Mouse (Mus musculus) ovary, adult 18-20 months (tissue): ENCODE data around the gene Nod1.

Experiments used
- DNase-seq: peaks from one replicate; pipeline ENCODE4 v3.0.0; 2022; ENCODE audit warnings: low spot score, mixed read lengths

Nod1 gene

DNA sequence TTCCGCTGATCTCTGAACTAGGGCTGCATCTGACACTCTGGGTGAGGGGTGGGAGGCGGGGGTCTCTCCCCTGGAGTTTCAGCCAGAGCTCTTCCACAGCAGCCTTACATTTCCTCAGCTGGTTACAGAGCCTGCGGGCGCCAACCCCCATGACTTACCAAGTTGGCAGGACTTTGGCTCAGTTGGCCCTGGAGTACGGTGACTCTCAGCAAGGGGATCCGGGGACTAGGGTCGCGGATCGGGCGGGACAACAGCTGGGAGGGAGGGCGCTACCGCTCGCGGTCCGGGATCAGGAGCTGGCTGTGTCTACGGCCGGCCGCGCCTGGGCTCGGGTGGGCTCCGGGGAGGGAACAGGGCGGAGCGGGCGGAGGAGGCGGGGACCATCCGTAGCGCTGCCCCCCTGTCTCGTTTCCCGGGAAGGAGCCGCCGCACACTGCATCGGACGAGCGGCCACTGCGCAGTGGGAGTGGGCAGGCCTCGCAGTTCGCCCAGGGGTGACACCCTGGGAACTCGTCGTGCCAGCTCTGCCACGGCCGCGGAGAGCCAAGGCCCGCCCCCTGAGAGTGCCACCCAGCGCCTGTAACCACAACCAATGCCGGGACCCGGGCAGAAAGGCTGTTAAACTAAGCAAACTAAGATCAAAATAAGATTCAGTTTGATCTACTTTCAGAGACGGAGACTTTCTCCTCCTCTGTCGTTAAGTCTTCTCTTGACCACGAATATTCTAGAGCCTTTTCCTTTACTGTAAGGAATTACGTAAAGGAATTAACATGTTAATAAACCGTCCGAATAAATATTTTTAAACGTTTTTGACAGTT lies at the start of gene Nod1:
Nod1 (minus strand) TSS at position 502 of the 818 bp plus-strand sequence.
- DNase-seq: peak; percentile 84

DNA sequence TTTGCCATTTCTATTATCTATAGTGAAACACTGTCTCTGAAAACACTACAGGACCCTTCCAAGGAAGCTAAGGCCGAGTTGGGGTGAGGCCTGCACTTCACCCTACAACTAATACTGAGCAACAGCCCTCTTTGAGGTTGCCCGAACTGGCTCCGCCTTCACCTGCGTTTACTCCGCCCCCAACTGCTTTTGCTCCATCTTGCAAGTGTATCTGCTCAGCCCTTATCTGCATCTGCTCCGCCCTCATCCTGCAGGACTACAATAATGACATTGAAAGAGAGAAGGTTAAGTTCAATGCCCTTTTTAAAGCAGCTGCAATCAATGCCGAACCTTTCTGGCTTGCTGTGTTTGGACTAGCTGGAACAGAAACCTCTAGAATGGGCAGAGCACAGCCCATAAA lies 49.4 kb upstream of the Nod1 start:
- DNase-seq: no peak

DNA sequence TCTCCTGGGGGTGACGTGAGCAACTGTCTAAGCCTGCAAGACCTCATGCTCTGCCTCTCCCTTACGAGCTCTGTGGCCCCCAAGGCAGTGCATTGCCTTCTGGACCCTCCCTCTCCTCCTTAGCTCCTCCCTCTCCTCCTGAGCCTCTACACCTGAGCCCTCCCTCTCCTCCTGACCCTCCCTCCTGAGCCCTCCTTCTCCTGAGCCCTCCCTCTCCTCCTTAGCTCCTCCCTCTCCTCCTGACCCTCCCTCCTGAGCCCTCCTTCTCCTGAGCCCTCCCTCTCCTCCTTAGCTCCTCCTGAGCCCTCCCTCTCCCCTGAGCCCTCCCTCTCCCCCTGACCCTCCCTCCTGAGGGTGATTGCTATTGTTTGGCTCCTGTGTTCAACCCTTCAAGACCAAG lies 46.0 kb upstream of the Nod1 start:
- DNase-seq: no peak

DNA sequence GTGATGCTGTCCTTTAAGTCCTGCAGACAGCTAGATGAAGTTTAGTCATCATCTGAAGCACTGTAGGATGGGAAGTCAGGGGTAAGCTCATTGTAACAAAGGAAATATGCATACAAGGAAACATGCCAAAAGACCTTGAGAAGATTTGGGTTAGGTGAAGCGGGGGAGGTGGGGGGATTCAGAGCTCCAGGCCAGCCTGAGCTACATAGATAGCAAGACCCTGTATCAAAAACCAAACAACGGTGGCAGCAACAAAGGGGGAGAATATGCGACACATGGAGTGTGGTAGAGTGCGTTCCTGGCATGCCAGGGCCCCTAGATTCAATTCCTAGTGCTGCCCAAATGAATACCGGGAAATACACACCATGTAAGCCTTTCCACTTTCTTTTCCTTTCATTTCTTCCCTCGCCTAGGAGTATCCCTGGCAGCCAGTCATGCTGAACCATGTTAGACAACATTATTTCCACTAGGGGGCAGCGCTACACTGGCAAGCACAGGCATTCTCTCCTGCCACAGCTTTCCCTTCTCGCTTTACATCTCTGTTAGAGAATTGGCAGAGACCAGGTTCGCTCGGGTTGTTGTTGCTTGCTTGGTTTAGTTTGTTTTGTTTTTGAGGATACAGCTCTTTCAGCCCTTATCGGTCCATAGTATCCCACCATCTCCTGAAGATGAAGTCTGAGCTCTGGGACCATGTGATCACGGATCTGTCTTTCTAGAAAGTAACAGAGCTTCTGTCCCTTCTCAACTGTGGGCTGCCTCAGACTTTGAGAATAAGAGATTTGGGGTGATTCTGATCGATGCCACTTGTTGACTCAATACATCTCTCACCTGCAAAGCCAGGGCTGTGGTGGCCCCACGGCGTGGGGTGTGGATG lies 44.5 kb upstream of the Nod1 start:
- peak; percentile 30 for DNase-seq

DNA sequence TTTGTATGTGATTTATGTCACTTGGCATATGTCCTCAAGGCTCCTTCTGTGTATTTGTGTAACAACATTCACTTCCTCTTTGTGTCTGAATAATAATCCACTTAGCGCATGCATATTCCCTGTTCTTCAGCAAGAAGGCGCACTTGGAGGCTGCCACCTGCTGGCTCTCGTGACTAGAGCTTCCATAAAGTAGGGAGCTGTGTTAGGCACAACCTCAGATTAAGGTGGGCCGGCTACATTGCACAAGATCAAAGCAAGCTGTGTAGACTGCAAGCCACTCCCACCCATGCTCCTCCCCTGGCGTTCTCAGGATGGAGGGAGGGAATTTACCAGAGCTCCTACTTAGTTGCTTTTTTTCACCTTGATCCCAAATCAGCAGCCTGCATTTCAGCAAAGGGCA lies 43.8 kb upstream of the Nod1 start:
- no peak for DNase-seq

DNA sequence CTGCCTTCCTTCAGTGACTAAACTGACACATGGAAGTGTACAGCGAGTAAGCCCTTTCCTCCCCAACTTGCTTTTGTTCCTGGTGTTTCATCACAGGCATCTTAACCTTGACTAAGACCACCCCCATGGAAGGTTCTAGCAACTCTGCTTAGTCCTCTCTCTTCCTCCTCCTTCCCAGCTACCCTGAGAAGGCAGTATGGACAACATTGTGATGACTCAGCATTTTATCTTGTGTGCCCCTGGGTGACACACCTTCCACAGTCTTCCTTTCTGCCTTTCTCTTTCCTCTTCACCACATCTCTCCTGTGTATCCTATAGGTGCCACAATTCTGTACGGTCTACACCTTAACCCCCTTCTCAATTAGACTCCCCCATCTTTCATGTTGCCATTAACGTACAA lies 41.8 kb upstream of the Nod1 start:
- no peak for DNase-seq

DNA sequence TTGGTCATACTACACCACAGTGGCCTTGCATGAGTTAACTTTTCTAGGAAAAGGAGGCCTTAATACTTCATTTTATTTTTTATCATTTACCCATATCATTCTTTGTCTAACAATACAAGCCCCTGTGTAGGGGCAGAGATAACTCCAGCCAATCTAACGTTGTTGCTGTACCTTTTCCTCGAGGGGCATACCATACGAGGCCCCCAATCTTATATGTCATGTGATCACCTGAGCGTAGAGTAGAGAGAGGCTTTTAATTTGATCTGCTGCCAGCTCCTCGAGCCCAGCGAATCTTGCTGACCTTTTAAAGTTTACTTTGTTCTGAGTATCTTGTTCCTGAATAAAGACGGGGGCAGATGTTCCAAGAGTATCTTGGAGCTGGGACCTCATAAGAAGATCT lies 40.1 kb upstream of the Nod1 start:
- DNase-seq: no peak

DNA sequence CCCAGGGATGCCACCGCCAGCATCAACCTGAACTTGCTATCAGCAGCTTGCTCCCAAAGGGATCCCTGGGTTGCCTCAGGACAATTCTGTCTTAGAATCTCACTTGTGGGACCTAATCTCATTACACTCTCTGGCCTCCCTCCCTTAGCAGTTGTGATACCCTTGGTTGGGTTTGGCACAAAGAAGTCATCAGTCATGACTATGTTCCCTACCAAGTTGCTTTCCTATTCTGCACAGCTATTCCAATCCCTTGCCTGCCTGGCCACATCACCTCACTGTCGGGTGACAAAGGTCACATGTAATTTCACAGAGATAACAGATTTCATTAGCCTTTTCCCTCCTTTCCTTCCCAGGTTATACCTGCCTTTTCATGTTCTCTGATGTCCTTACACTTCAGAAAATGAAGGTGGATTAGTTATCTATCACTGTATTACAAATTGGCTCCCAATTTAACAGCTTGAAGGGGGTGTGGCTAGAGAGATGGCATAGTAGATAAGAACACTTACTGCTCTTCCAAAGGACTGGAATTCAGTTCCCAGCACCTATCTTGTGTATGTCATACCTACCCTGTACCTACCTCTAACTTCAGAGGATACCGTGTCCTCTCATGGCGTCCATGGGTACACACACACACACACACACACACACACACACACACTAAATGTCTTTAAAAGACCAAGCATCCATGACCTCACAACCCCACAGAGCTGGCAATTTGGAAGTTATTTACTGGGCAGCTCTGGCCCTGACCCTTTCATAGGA lies 38.1 kb upstream of the Nod1 start:
- DNase-seq: no peak

DNA sequence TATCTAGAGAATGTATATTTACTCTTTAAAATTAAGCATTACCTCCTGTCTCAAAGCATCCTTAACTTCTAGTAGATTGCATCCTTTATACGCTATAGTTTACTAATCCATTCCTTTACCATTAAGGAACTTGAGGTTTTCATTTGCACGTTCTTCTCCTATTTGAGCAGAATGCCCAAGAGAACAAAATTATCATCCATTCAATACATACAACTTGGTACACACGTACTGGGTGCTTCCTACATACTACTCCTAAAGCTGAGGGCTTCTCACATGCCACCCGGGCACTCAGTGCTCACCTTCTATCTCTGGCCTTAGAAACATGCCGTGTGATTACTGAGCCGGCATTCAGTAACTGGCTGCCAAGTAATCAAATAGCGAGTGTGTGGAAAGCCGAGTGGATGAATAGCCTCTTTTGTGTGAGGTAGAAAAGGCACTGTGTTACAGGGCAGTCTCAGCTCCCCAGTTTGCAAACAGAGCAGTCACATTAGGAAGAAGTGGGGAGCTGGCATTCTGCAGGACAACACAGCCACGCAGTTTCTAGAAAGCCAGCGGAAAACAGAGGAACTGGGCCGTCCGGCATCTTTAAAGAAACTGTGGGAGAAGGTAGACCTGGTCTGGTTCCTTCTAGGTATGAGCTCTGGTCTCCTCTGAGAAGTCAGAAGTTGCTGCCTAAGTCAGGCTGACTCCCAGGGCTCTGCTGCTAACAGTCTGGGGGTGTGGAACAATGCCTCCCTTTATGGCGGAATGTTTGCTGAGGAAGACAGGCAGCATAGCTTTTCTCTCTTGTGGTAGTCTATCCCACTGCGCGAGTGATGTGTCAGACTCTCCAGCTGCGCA lies 37.2 kb upstream of the Nod1 start:
- DNase-seq: no peak

DNA sequence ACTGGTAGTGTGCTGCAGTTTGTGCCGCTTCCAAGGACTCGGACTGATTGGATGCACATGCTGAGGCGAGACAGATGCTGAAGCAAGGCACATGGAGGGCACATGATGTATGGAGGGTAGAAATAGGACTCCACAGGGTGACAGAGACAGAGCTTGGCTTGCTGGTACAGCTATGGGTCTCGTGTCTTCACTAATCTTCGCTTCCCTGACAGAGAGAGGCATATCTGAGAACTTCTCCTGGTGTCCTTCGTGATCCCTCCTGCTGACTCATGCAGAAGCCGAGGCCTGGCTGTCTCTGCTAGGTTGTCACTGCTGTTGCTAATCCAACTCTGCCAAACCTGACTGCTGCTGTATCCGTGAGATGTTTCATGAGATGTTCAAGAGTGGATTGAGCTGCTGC lies 36.0 kb upstream of the Nod1 start:
- DNase-seq: no peak

DNA sequence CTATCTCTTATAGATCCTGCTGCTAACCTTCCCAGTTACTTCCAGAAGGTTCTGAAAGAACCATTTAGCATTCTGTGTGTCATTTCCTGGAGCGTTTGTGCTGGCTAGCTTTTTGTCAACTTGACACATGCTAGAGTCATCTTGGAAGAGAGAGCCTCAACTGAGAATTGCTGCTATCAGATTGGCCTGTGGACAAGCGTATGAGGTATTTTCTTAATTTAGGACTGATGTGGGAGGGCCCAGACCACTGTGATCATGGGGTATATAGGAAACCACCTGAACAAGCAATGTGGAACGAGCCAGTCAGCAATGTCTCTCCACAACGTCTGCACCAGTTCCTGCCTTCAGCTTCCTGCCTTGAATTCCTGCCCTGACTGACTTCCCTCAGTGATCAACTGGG lies 31.1 kb upstream of the Nod1 start:
- DNase-seq: no peak

DNA sequence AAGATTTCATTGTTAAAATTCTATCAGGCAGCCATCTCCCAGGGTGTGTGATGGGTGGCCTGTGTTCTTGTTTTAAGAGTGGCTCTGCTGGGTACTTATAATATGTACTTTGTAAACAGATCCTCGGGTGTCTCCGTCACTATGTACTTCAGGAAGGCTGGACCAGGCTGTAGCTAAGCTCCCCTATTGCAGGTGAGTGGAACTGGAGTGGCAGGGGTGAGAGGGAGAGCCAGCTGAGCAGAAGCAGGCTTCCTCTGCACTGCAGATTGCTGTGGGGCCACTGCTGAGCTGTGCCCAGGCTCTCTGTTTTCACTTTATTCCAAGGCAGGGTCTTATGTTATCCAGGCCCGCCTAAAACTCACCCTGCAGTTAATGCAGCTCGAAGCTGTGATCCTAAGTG lies 30.0 kb upstream of the Nod1 start:
- no peak for DNase-seq

DNA sequence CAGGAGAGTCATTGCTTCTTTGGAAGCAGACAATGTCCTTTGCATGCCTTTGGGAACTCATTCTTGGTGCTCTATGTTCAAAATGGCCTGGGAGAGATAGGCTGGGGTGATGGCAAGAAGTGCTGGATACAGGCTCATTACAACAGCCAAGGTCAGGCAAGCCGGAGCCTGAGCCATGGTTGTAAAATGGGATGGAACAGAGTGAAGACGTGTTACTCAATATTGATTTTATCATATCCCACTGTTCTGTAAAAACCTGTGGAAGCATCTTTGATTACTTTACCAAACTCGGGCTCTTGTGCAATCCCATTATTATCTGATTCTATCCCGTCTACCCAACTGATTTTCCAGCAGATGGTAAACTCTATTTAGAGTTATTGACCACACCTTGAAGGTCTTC lies 28.9 kb upstream of the Nod1 start:
- DNase-seq: no peak

DNA sequence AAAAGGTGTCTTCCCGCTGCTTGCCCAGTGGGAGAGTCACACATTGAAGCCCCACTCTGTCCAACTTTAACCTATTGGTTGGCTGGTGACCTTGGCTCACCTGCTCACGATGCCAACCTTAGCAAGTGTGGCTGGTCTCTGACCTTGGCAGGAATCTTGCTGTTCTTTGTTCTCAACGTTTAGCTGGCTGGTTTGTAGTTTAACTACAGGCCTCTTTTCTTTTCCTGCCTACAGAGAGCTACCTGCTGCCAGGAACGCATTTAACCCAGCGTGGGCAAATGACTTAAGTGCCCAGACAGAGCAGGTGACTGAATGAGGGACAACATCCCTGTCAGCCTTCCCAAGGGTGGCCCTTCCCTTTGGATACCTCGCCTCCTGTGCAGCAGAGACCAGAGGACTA lies 25.3 kb upstream of the Nod1 start:
- DNase-seq: no peak

DNA sequence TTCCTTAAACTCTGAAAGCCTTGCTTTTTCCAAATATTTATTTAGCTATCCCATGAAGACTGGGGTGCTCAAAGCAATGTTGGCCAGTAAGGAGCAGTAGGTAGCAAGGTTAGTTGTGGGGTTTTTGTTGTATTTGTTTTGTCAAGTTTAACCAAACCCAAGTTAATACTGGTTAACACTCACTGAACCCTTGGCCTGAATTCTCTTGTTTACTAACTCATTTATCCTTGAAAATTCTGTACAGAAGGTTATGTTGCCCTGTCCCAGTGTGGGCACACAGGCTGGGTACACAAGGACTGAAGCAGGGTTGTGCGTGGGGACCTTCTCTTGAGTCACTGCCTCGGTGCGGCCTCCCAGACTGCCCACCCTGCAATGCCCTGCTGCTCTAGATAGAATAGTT lies 23.9 kb upstream of the Nod1 start:
- DNase-seq: no peak

DNA sequence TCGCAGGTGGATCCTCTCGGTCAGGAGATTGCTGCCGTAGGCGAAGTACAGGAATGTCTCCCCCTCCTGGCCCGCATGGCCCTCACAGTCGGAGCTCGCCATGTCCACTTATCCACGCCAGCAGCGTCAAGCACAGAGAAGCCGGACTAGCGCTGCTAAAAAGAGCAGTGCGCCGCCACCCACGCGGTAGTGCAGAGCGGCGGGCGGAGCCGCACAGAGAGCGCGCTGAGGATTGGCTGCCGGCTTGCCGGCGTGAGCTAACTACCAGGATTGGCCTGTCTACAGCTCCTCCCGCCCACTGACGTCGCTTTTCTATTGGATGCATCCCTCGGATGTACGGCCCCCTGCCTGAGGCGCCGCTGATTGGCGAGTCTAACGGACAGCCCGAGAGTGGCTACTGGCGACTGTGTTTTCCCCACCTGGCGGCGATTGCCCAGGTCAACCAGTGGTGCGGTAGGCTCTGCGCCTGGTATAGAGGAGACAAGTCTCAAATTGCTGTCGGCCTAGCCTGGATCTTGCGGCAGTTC lies 20.4 kb upstream of the Nod1 start, which contains the start of gene Ggct:
Ggct (minus strand) TSS at position 217 of the 527 bp plus-strand sequence.
- DNase-seq: peak; percentile 96

DNA sequence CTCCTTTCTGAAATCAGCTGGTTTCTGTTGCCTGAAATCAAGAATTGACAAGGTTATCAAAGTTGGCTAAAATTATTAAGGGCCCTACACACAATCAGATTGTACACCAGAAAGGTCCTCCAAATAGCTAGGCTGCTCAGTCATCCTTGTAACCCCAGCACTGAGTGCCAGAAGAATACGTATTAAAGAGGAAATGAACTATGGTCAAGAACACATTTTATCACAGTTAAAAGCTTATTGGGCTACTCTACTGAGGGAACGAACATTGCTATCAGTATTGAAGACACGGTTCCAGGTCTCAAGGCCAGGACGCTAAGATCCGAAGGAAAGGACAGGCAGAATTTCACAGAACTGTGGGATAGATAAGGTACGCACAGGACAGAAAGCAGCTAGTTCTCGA lies 19.7 kb upstream of the Nod1 start:
- DNase-seq: no peak

DNA sequence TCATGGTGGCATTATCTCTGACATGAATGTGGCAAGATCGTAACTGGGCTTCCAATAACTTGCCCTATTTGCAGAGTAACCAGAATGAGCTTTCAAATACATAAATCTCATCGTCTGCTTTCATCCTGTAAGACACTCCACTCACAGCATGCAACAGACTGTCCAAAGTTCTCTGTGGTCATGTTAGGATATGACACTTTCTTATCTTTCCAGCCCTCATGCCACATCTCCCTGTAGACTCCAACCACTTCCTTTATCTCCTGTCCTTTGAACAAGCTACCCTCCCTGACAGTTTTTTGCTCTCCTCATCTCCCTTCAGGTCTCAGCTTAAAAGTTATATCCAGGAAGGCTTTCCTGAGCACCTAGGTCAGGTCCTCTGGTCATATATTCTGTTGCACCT lies 18.8 kb upstream of the Nod1 start:
- DNase-seq: no peak

DNA sequence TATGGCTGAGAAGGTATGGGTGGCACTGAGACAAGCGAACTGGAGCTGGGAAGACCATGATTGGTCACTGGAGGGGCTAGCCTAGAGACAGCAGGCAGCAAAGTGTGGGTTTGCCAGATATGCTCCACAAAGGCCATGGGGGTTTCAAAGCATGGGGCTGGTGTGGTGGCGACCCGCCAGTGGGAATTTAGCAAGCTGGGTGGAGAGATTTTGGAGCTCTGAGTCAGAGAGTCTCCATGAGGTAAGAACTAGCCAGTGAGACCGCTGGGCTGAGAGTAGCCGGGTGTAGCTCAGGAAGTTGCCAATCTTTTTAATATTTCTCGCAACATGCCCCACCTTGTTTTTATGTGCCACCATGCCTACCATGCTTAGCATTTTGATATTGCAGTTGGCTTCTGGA lies 15.7 kb upstream of the Nod1 start:
- DNase-seq: no peak

DNA sequence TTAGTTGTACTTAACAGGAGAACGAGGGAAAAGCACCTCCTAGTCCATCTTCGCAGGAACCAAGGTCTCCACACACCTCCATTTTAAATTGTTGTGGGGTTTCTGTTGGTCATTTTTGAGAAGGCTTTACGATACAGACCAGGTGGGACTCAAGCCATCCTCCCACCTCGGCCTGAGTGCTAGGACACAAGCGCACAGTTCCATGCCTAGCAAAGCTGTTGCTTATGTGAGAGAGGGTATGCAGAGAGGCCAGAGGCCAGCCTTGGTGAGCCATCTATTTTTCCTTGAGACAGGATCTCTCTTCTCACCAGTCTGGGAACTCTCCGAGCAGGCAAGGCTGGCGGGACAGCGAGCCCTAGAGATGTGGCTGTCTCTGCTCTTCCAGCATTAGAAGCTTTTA lies 11.7 kb upstream of the Nod1 start:
- no peak for DNase-seq

DNA sequence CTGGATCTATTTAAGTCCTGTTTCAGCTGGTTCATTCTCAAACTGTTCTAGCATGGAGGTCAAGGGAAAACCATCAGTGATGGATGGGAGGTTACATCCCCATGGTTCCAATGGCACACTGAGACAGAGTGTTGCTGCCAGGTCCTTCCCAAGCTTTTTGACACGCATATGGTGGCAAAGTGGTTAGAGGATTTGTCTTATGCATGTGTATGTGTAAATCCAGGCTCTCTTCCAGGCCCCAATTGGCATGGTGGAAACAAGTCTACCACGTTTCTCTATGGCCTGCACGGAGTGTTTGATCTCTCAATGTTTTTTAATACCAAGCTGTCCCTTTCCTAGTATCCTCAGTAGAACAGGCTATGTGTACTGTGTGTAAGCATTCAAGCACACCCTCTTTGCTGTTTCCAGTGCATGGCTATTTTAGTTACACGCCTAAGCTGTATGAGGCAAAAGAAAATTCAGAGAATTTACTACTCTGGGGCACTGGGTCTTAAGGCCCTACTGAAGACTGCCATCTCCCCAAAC lies 11.2 kb upstream of the Nod1 start:
- DNase-seq: no peak
